Mouse (Mus musculus) midbrain, postnatal 0 days (tissue): ENCODE data around the gene Igsf8. TPM values are rescaled to one million over a fixed set of nuclear protein-coding genes. Genes with fewer than 3 reads are reported as not detected.
A peak's percentile ranks its signal among the peaks of the same experiment; 100 is the strongest.

Experiments used
- ATAC-seq: fragments of 200-750 bp; cut with Nextera tagmentation; 2 replicates; pipeline ENCODE4 v1.8.0; 2017; ENCODE audit warnings: moderate number of reproducible peaks, mild to moderate bottlenecking, moderate TSS enrichment, moderate library complexity; ENCODE audit not compliant: low FRiP score
- DNase-seq: peaks from one replicate; pipeline ENCODE4 v3.0.0-alpha.2; 2015; ENCODE audit warnings: low spot score
- H3K27ac ChIP-seq: fragments of 300-500 bp; sonication (generic); 2 replicates; pipeline ENCODE4 v1.5.1; 2014; ENCODE audit warnings: low read depth, mild to moderate bottlenecking, low read length, mixed read lengths
- H3K27me3 ChIP-seq: fragments of 300-500 bp; sonication (generic); 2 replicates; pipeline ENCODE4 v1.6.1; 2014; ENCODE audit warnings: low read length, control low read depth, mixed read lengths; ENCODE audit not compliant: insufficient read depth
- H3K36me3 ChIP-seq: fragments of 300-500 bp; sonication (generic); 2 replicates; pipeline ENCODE4 v1.6.1; 2014; ENCODE audit warnings: low read length, control low read depth, mixed read lengths; ENCODE audit not compliant: insufficient read depth
- H3K4me1 ChIP-seq: fragments of 300-500 bp; sonication (generic); 2 replicates; pipeline ENCODE4 v1.6.1; 2014; ENCODE audit warnings: mild to moderate bottlenecking, control low read depth, antibody characterized with exemption, low read length, mixed read lengths; ENCODE audit not compliant: insufficient read depth
- H3K4me2 ChIP-seq: fragments of 300-500 bp; sonication (generic); 2 replicates; pipeline ENCODE4 v1.6.1; 2014; ENCODE audit warnings: low read depth, mild to moderate bottlenecking, low read length, mixed read lengths; ENCODE audit not compliant: poor library complexity, severe bottlenecking
- H3K4me3 ChIP-seq: fragments of 300-500 bp; sonication (generic); 2 replicates; pipeline ENCODE4 v1.5.1; 2014; ENCODE audit warnings: low read depth, mild to moderate bottlenecking, low read length, moderate library complexity
- H3K9ac ChIP-seq: fragments of 300-500 bp; sonication (generic); replicated peaks from 2 replicates; pipeline ENCODE4 v1.6.1; 2014; ENCODE audit warnings: mild to moderate bottlenecking, low read length, moderate library complexity, mixed read lengths; ENCODE audit not compliant: poor library complexity, severe bottlenecking
- H3K9me3 ChIP-seq: fragments of 300-500 bp; sonication (generic); 2 replicates; pipeline ENCODE4 v1.6.1; 2016; ENCODE audit warnings: low read length, control low read depth
- CTCF ChIP-seq: IDR thresholded peaks from 2 replicates; pipeline ENCODE4 v1.5.1; 2016; ENCODE audit warnings: antibody characterized with exemption, mild to moderate bottlenecking
- WGBS: fragments of 180-500 bp; shearing (Covaris S2); extraction: QIAGEN DNeasy Blood & Tissue Kit; methylation state at CpG from one replicate; pipeline ENCODE4 v1.1.7; 2014; 5-methylcytosine and 5-hydroxymethylcytosine counted together
- polyA plus RNA-seq: library from polyadenylated mRNA; unstranded; fragments of >200 nt; fragmentation: Nextera tagmentation; extraction: Ambion mirVana; gene quantifications from 2 replicates; pipeline ENCODE4 v1.2.1, GENCODE M21; 2015
- total RNA-seq: library from RNA; depleted of rRNA; stranded (reverse); fragments of >200 nt; gene quantifications from 2 replicates; pipeline ENCODE4 v1.2.3, GENCODE M21; 2014

The Igsf8 gene
- total and polyA plus RNA-seq, 2 experiments from 2014 or later, result 79.6 to 114 TPM

- WGBS, result 66% methylated on average over 6 of the region's 6 CpGs
- peak overlapping the region; percentile 80 for H3K27ac ChIP-seq
- H3K36me3 ChIP-seq, result no peaks in the 10 kb centered on the region
- peak overlapping the region; percentile 38 for H3K4me2 ChIP-seq
- no peak for DNase-seq
- 0 out of 2 replicates have a peak, but pooled peaks cover 4% of the 10 kb centered on the region for H3K4me1 ChIP-seq
- no peak for TF ChIP-seq CTCF
- no peak for ATAC-seq
- peak overlapping the region; percentile 28 for H3K4me3 ChIP-seq
- H3K27me3 ChIP-seq, result no peaks in the 10 kb centered on the region
- peak overlapping the region; percentile 46 for H3K9ac ChIP-seq
- no peaks in the 10 kb centered on the region for H3K9me3 ChIP-seq
These were observed 35.5 kb downstream of the Igsf8 start for GRCm38 (mm10) chr1:172296816-172297510.

DNA sequence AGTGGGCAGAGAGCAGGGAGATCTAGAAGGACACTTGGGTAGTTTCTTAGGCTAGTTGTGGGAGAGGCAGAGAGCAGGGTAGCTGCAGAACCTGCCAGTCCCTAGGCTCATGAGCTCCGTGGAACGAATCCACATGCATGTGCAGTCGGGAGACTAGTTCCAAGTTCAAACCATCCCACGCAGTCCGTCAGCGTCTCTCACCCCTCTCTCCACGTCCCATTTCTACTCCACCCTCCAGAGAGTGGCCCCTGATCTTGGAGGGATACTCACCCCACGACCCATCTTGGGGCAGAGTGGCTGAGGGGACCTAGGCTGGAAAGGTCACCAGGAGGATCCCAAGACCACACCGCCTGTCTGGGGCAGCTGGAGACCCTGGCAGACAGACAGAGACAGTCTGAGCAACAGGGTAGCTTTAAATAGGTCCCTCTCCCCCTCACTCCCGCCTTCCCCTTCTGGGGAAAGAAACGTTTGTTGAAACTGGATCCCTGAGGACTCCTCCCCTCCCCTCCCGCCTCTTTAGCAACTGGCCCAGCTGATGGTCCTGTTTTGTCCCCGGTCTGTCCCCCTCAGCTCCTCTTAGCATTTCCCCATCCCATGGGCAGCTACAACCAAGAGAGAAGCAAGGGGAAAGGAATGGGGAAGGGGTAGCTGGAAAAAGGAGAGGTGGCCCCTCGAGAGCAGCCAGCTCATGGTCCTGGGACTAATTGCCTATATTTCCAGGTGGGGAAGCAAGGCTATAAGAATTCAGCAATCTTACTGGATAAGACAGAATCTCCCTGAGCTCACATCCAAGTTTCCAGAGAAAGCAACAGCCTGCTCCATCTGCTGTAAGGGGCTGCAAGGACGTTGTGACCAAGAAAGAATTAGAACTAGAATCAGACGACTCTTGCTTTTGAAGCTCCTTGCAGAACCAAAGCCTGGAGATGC, 36.4 kb downstream of the Igsf8 start, which contains the start of gene Atp1a2:
TSS of gene Atp1a2 (minus strand) at position 454 of the 927 bp plus-strand sequence.
- H3K9ac ChIP-seq, result peak within 1 kb of the TSS; percentile 46
- DNase-seq (peak; percentile 80), ATAC-seq (peak; percentile 39)
- no peaks in the 10 kb centered on the region for H3K9me3 ChIP-seq
- no peak for TF ChIP-seq CTCF
- no peaks in the 10 kb centered on the region for H3K36me3 ChIP-seq
- H3K27me3 ChIP-seq, result no peaks in the 10 kb centered on the region
- H3K4me3 ChIP-seq, result peak within 1 kb of the TSS; percentile 28
- 16% methylated on average over 16 of the region's 16 CpGs for WGBS
- H3K4me2 ChIP-seq, result peak within 1 kb of the TSS; percentile 38
- 0 out of 2 replicates have a peak, but pooled peaks cover 4% of the 10 kb centered on the region for H3K4me1 ChIP-seq
- peak within 1 kb of the TSS; percentile 80 for H3K27ac ChIP-seq

GRCm38 (mm10) chr1:172299528-172299927, 38.1 kb downstream of the Igsf8 start:
- TF ChIP-seq CTCF, result no peak
- no peaks in the 10 kb centered on the region for H3K27me3 ChIP-seq
- H3K4me2 ChIP-seq, result no peak overlapping the region
- no peak for ATAC-seq
- WGBS, result 60% methylated on average over 7 of the region's 7 CpGs
- DNase-seq, result no peak
- H3K4me1 ChIP-seq, result 0 out of 2 replicates have a peak, but pooled peaks cover 4% of the 10 kb centered on the region
- H3K36me3 ChIP-seq, result no peaks in the 10 kb centered on the region
- no peaks in the 10 kb centered on the region for H3K9me3 ChIP-seq
- no peak overlapping the region for H3K9ac ChIP-seq
- no peak overlapping the region for H3K4me3 ChIP-seq
- peak overlapping the region; percentile 51 for H3K27ac ChIP-seq

- 61% methylated on average over 5 of the region's 5 CpGs for WGBS
- TF ChIP-seq CTCF, result no peak
- H3K27ac ChIP-seq, result peak overlapping the region; percentile 32; the same call in 1 of the 2 replicates
These were observed 38.8 kb downstream of the Igsf8 start for GRCm38 (mm10) chr1:172300247-172300646.

DNA sequence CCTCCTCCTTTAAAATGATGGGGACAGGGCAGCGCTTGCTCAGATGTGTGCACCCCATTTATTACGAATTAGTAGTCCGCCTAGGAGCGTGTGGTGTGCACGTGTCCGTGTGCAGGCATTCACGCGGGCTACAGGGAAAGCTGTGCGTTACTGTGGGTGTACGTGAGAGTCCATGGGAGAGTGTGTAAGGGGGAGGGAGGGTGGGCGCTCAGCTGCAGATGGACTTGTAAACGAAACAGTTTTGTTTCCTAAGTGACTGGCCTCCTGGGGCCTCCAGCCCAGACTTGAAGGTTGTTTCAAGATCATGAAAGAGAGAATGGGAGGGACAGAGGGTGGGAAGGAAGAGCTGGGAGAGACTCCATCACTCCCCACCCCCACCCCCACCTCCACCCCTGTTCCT, 39.7 kb downstream of the Igsf8 start:
- Histone ChIP-seq H3K4me3 (no peak overlapping the region), H3K36me3 (no peaks in the 10 kb centered on the region), H3K4me1 (0 out of 2 replicates have a peak, but pooled peaks cover 4% of the 10 kb centered on the region), H3K4me2 (no peak overlapping the region), H3K9ac (no peak overlapping the region), H3K9me3 (no peaks in the 10 kb centered on the region), H3K27ac (peak overlapping the region; percentile 32; the same call in 1 of the 2 replicates), H3K27me3 (no peaks in the 10 kb centered on the region)
- no peak for ATAC-seq
- WGBS, result 40% methylated on average over 12 of the region's 12 CpGs
- DNase-seq, result peak; percentile 62
- no peak for TF ChIP-seq CTCF

More at GRCm38 (mm10) chr1:172300247-172300646, 38.8 kb downstream of the Igsf8 start:
- DNase-seq, result no peak
- Histone ChIP-seq H3K4me2 (no peak overlapping the region), H3K4me1 (0 out of 2 replicates have a peak, but pooled peaks cover 4% of the 10 kb centered on the region), H3K36me3 (no peaks in the 10 kb centered on the region), H3K9ac (no peak overlapping the region), H3K9me3 (no peaks in the 10 kb centered on the region), H3K4me3 (no peak overlapping the region), H3K27me3 (no peaks in the 10 kb centered on the region)
- ATAC-seq, result no peak
